Mouse (Mus musculus): ENCODE data around the gene Mcrs1. TPM values are rescaled to one million over a fixed set of nuclear protein-coding genes. Genes with fewer than 3 reads are reported as not detected.
"Not testable (repeated sequence)": the region's sequence is repeated elsewhere in the genome, so short reads cannot be mapped to it uniquely, and the experiment has no call there.

Mcrs1 gene
- polyA plus RNA-seq, 1 experiment from 2014 or later: 178 TPM

GRCm38 (mm10) chr15:99264363-99264762, 12.6 kb upstream of the Mcrs1 start:
- Histone ChIP-seq H3K9me3 (replicated peaks) (no peaks in the 10 kb centered on the region), H3K36me3 (no peaks in the 10 kb centered on the region), H3K27me3 (no peaks in the 10 kb centered on the region), H3K9ac (no peak overlapping the region), H3K4me2 (replicated peaks) (no peak overlapping the region), H3K27ac (no peak overlapping the region), H3K4me3 (no peak overlapping the region), H3K4me1 (0 out of 2 replicates have a peak, but pooled peaks cover 2% of the 10 kb centered on the region)
- no peak for ATAC-seq (ENCODE audit: low FRiP score)
- WGBS: 73% methylated on average over 2 of the region's 2 CpGs

GRCm38 (mm10) chr15:99262702-99263101, 10.9 kb upstream of the Mcrs1 start:
- 62% methylated on average over 10 of the region's 10 CpGs for WGBS
- no peak overlapping the region for H3K4me3 ChIP-seq
- no peak overlapping the region for H3K9ac ChIP-seq
- no peak overlapping the region for H3K27ac ChIP-seq
- H3K4me2 ChIP-seq (replicated peaks): no peak overlapping the region
- no peaks in the 10 kb centered on the region for H3K27me3 ChIP-seq
- no peak for ATAC-seq (ENCODE audit: low FRiP score)
- no peaks in the 10 kb centered on the region for H3K36me3 ChIP-seq
- H3K9me3 ChIP-seq (replicated peaks): no peaks in the 10 kb centered on the region
- H3K4me1 ChIP-seq: 0 out of 2 replicates have a peak, but pooled peaks cover 2% of the 10 kb centered on the region

- Histone ChIP-seq H3K36me3 (no peaks in the 10 kb centered on the region), H3K4me3 (no peak overlapping the region), H3K9me3 (replicated peaks) (no peaks in the 10 kb centered on the region), H3K27ac (no peak overlapping the region), H3K4me2 (replicated peaks) (peak overlapping the region; percentile 37), H3K9ac (no peak overlapping the region), H3K27me3 (no peaks in the 10 kb centered on the region), H3K4me1 (no peaks in the 10 kb centered on the region)
- WGBS: 0% methylated on average over 8 of the region's 10 CpGs
- peak; percentile 48 for ATAC-seq (ENCODE audit: low FRiP score)
These were observed 8.0 kb upstream of the Mcrs1 start for GRCm38 (mm10) chr15:99259730-99260252.

- H3K4me3 ChIP-seq: no peak overlapping the region
- no peaks in the 10 kb centered on the region for H3K9me3 ChIP-seq (replicated peaks)
- H3K27ac ChIP-seq: no peak overlapping the region
- no peak overlapping the region for H3K9ac ChIP-seq
- H3K4me2 ChIP-seq (replicated peaks): peak overlapping the region; percentile 30
- H3K27me3 ChIP-seq: no peaks in the 10 kb centered on the region
- H3K36me3 ChIP-seq: no peaks in the 10 kb centered on the region
- H3K4me1 ChIP-seq: no peaks in the 10 kb centered on the region
- ATAC-seq (ENCODE audit: low FRiP score): no peak; the same call in 1 of the 2 replicates
- WGBS: 75% methylated on average over 8 of the region's 8 CpGs
These were observed 7.5 kb upstream of the Mcrs1 start for GRCm38 (mm10) chr15:99259167-99259729.

GRCm38 (mm10) chr15:99255241-99255749, 3.5 kb upstream of the Mcrs1 start:
- no peak overlapping the region for H3K4me2 ChIP-seq (replicated peaks)
- H3K9ac ChIP-seq: no peak overlapping the region
- no peak overlapping the region for H3K4me3 ChIP-seq
- no peaks in the 10 kb centered on the region for H3K27me3 ChIP-seq
- H3K4me1 ChIP-seq: peaks cover 13% of the 10 kb centered on the region; the same call in 1 of the 2 replicates
- H3K9me3 ChIP-seq (replicated peaks): no peaks in the 10 kb centered on the region
- no peaks in the 10 kb centered on the region for H3K36me3 ChIP-seq
- ATAC-seq (ENCODE audit: low FRiP score): no peak
- no peak overlapping the region for H3K27ac ChIP-seq
- 91% methylated on average over 6 of the region's 6 CpGs for WGBS

GRCm38 (mm10) chr15:99254477-99255005, 2.8 kb upstream of the Mcrs1 start:
- Histone ChIP-seq H3K4me3 (no peak overlapping the region), H3K27ac (no peak overlapping the region), H3K9me3 (replicated peaks) (no peaks in the 10 kb centered on the region), H3K4me2 (replicated peaks) (no peak overlapping the region), H3K4me1 (peaks cover 13% of the 10 kb centered on the region; the same call in 1 of the 2 replicates), H3K27me3 (no peaks in the 10 kb centered on the region), H3K36me3 (no peaks in the 10 kb centered on the region), H3K9ac (no peak overlapping the region)
- WGBS: 90% methylated on average over 2 of the region's 2 CpGs
- no peak for ATAC-seq (ENCODE audit: low FRiP score)

GRCm38 (mm10) chr15:99253772-99254171, 2.0 kb upstream of the Mcrs1 start:
- Histone ChIP-seq H3K4me2 (replicated peaks) (no peak overlapping the region), H3K9me3 (replicated peaks) (no peaks in the 10 kb centered on the region), H3K27ac (no peak overlapping the region), H3K27me3 (no peaks in the 10 kb centered on the region), H3K4me3 (no peak overlapping the region), H3K36me3 (peaks cover 4% of the 10 kb centered on the region; the same call in 1 of the 2 replicates), H3K4me1 (peaks cover 13% of the 10 kb centered on the region; the same call in 1 of the 2 replicates), H3K9ac (no peak overlapping the region)
- 96% methylated on average over 6 of the region's 6 CpGs for WGBS
- no peak for ATAC-seq (ENCODE audit: low FRiP score)

GRCm38 (mm10) chr15:99253175-99253479, 1.4 kb upstream of the Mcrs1 start:
- not testable (repeated sequence) for H3K9me3 ChIP-seq (replicated peaks); ATAC-seq (ENCODE audit: low FRiP score); H3K27me3 ChIP-seq; H3K27ac ChIP-seq; H3K4me3 ChIP-seq; H3K9ac ChIP-seq
- 59% methylated on average over 2 of the region's 2 CpGs for WGBS
- peaks cover 10% of the 10 kb centered on the region for H3K36me3 ChIP-seq
- peaks cover 13% of the 10 kb centered on the region; the same call in 1 of the 2 replicates for H3K4me1 ChIP-seq
- peak overlapping the region; percentile 84 for H3K4me2 ChIP-seq (replicated peaks)

- Histone ChIP-seq H3K4me1 (peaks cover 13% of the 10 kb centered on the region; the same call in 1 of the 2 replicates), H3K27ac (peak overlapping the region; percentile 96)
- WGBS: 5% methylated on average over 22 of the region's 22 CpGs
These were observed 817 bp upstream of the Mcrs1 start for GRCm38 (mm10) chr15:99252381-99253174.

GRCm38 (mm10) chr15:99251111-99251510, 650 bp downstream of the Mcrs1 start:
- H3K4me1 ChIP-seq: peaks cover 13% of the 10 kb centered on the region; the same call in 1 of the 2 replicates
- not testable (repeated sequence) for H3K9me3 ChIP-seq (replicated peaks); ATAC-seq (ENCODE audit: low FRiP score); H3K27me3 ChIP-seq
- peak overlapping the region; percentile 84 for H3K4me2 ChIP-seq (replicated peaks)
- peak overlapping the region; percentile 44; the same call in 1 of the 2 replicates for H3K27ac ChIP-seq
- 1% methylated on average over 15 of the region's 15 CpGs for WGBS
- peak overlapping the region; percentile 72 for H3K9ac ChIP-seq
- H3K36me3 ChIP-seq: peaks cover 30% of the 10 kb centered on the region
- H3K4me3 ChIP-seq: peak overlapping the region; percentile 64

More at GRCm38 (mm10) chr15:99252381-99253174, 817 bp upstream of the Mcrs1 start:
- peak overlapping the region; percentile 64 for H3K4me3 ChIP-seq
- no peaks in the 10 kb centered on the region for H3K9me3 ChIP-seq (replicated peaks)
- no peaks in the 10 kb centered on the region for H3K27me3 ChIP-seq
- peak; percentile 30; the same call in 1 of the 2 replicates for ATAC-seq (ENCODE audit: low FRiP score)
- peaks cover 16% of the 10 kb centered on the region for H3K36me3 ChIP-seq
- H3K4me2 ChIP-seq (replicated peaks): peak overlapping the region; percentile 84
- peak overlapping the region; percentile 74 for H3K9ac ChIP-seq

GRCm38 (mm10) chr15:99249938-99250337, 1.8 kb downstream of the Mcrs1 start:
- Histone ChIP-seq H3K9me3 (replicated peaks) (no peaks in the 10 kb centered on the region), H3K9ac (peak overlapping the region; percentile 32; the same call in 1 of the 2 replicates), H3K4me1 (peaks cover 13% of the 10 kb centered on the region; the same call in 1 of the 2 replicates), H3K4me2 (replicated peaks) (no peak overlapping the region), H3K4me3 (no peak overlapping the region), H3K36me3 (peaks cover 40% of the 10 kb centered on the region), H3K27me3 (no peaks in the 10 kb centered on the region), H3K27ac (no peak overlapping the region)
- ATAC-seq (ENCODE audit: low FRiP score): no peak
- 90% methylated on average over 11 of the region's 11 CpGs for WGBS

GRCm38 (mm10) chr15:99248972-99249371, 2.8 kb downstream of the Mcrs1 start:
- no peak overlapping the region for H3K4me3 ChIP-seq
- no peaks in the 10 kb centered on the region for H3K27me3 ChIP-seq
- H3K4me2 ChIP-seq (replicated peaks): no peak overlapping the region
- H3K27ac ChIP-seq: no peak overlapping the region
- ATAC-seq (ENCODE audit: low FRiP score): no peak
- peaks cover 13% of the 10 kb centered on the region; the same call in 1 of the 2 replicates for H3K4me1 ChIP-seq
- no peaks in the 10 kb centered on the region for H3K9me3 ChIP-seq (replicated peaks)
- H3K9ac ChIP-seq: no peak overlapping the region
- peaks cover 50% of the 10 kb centered on the region for H3K36me3 ChIP-seq
- WGBS: 91% methylated on average over 9 of the region's 9 CpGs
